Mouse (Mus musculus) c-Kit-positive CD71-positive TER-119-positive erythroid progenitor cells, embryonic 14.5 days (primary cell): Measurements from ENCODE around the gene Rps6kb1.
A peak's percentile ranks its signal among the peaks of the same experiment; 100 is the strongest.

Experiments used
- DNase-seq: peaks from one replicate; pipeline ENCODE4 v3.0.0-alpha.2; 2013; ENCODE audit warnings: low spot score

The Rps6kb1 gene

GRCm38 (mm10) chr11:86580319-86581113 lies 35.9 kb upstream of the Rps6kb1 start:
- no peak for DNase-seq

- no peak for DNase-seq
These were observed 35.2 kb upstream of the Rps6kb1 start for GRCm38 (mm10) chr11:86579731-86580318.

GRCm38 (mm10) chr11:86578809-86579730 lies 34.5 kb upstream of the Rps6kb1 start:
- DNase-seq = no peak

GRCm38 (mm10) chr11:86578106-86578808 lies 33.7 kb upstream of the Rps6kb1 start:
- DNase-seq = no peak

- no peak for DNase-seq
These were observed 32.6 kb upstream of the Rps6kb1 start for GRCm38 (mm10) chr11:86577231-86577630.

- DNase-seq = no peak
These were observed 31.2 kb upstream of the Rps6kb1 start for GRCm38 (mm10) chr11:86575632-86576378.

- DNase-seq = no peak
These were observed 29.8 kb upstream of the Rps6kb1 start for GRCm38 (mm10) chr11:86574408-86574807.

GRCm38 (mm10) chr11:86573646-86574231 lies 29.1 kb upstream of the Rps6kb1 start:
- DNase-seq = no peak

GRCm38 (mm10) chr11:86572623-86573022 lies 28.0 kb upstream of the Rps6kb1 start:
- no peak for DNase-seq

GRCm38 (mm10) chr11:86571871-86572270 lies 27.3 kb upstream of the Rps6kb1 start:
- DNase-seq = no peak

GRCm38 (mm10) chr11:86571047-86571855 lies 26.6 kb upstream of the Rps6kb1 start:
- no peak for DNase-seq

GRCm38 (mm10) chr11:86570261-86570746 lies 25.7 kb upstream of the Rps6kb1 start:
- DNase-seq = no peak

- peak; percentile 39 for DNase-seq
These were observed 23.8 kb upstream of the Rps6kb1 start for GRCm38 (mm10) chr11:86568425-86568824.

GRCm38 (mm10) chr11:86558258-86558657 lies 13.7 kb upstream of the Rps6kb1 start:
- no peak for DNase-seq

GRCm38 (mm10) chr11:86553525-86553924 lies 8.9 kb upstream of the Rps6kb1 start:
- no peak for DNase-seq

- no peak for DNase-seq
These were observed 2.8 kb upstream of the Rps6kb1 start for GRCm38 (mm10) chr11:86547412-86547811.

GRCm38 (mm10) chr11:86545556-86545955 lies 951 bp upstream of the Rps6kb1 start:
- DNase-seq = peak; percentile 26

GRCm38 (mm10) chr11:86543960-86544638 lies 506 bp downstream of the Rps6kb1 start:
- DNase-seq = peak; percentile 35

- DNase-seq = no peak
These were observed 1.8 kb downstream of the Rps6kb1 start for GRCm38 (mm10) chr11:86542851-86543250.
